Mouse (Mus musculus) MEL-GATA-1-ER (cell line): ENCODE data around the gene P2ry2.
A peak's percentile ranks its signal among the peaks of the same experiment; 100 is the strongest.

ENCODE experiments used
- DNase-seq: peaks from one replicate; pipeline ENCODE4 v3.0.0-alpha.2; 2012; ENCODE audit warnings: low read depth; ENCODE audit errors: extremely low read depth

The P2ry2 gene

DNA sequence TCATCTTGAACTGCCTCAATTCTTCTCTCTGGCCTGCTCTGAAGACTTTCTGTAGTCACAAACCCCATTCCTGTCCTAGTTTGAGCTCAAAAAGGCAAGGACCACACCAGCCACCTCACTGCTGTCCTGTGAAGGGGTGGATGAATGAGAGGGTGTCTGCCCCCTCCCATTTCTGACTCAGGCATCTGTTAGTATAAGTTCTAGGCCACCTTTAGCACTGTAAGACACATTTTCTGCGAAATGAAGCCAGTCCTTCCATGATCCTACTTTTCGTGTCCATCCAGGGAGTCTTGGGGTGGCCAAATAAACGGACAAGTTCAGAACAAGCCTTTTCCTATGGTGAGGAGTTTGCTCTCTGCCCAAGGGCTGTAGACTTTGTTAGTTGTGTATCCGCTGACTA lies at the start of gene P2ry2:
TSS of gene P2ry2 (minus strand) at position 326 of the 400 bp plus-strand sequence.
- DNase-seq: no peak

DNA sequence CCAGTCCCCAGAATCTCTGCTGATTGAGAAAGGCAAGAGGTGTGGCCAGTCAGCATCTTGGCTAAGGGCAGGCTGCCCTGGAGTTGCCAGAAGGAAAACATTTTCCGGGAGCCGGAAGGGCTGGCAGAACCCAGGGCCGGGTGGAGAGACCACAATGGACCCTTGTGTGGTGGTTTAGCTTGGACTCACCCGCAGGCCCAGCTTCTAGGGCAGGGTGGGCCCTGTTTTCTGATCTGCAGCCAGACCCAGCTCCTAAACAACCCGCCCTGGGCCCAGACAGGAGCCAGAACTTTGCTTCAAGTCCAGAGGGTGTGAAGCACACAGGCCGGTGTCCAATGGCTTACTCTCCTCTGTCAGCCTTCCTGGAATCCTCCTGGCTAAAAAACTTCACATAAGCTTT lies 49.6 kb upstream of the P2ry2 start:
- DNase-seq: no peak

DNA sequence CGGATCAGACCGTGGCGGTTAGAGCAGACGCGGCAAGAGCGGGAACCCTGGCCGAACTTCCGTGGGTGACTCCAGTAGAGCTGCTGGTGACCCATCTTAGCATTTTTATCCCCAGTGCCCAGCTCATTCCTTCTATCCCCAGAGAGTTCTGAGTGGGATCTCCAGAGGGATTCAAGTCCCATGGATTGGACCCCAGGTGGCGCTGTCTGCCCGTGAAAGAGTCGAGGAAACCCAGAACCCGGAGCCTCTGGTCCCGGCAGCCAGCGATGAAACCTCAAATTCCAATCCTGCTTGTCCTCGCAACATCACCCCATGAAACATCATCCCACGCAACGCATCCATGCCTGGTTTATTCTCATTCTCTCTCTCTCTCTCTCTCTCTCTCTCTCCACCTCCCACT lies 48.7 kb upstream of the P2ry2 start:
- DNase-seq: peak; percentile 28

DNA sequence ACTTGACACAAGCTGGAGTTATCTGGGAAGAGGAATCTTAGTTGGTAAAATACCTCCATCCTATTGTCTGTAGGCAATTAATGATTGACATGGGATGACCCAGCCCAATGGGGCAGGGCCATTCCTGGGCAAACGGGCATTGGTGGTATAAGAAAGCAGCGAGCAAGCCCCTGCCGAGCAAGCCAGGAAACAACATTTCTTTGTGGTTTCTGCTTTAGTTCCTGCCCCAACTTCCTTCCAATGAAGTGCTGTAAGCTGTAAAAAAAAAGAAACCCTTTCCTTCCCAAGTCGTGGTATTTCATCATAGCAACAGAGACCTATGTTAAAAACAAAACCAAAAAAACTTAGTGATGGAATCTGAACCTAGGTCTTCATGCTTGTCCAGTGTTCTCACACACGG lies 47.8 kb upstream of the P2ry2 start:
- DNase-seq: no peak

DNA sequence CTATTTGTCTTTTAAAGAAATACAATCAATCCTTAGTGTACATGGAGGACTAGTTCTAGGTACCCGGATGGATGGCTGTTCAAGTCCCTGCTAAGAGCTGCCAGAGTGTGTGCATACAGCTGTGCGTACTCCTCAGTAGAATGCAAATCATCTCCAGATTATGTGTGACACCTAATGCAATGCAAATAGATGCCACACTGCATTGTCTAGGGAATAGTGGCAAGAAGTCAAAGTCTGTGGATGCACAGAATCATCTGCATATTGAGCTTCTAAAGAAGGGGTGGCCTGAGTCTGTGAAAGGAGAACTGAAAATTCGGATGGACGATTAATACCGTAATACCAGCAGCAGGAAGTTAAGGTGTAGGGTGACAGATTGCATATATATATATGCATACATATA lies 46.5 kb upstream of the P2ry2 start:
- no peak for DNase-seq

DNA sequence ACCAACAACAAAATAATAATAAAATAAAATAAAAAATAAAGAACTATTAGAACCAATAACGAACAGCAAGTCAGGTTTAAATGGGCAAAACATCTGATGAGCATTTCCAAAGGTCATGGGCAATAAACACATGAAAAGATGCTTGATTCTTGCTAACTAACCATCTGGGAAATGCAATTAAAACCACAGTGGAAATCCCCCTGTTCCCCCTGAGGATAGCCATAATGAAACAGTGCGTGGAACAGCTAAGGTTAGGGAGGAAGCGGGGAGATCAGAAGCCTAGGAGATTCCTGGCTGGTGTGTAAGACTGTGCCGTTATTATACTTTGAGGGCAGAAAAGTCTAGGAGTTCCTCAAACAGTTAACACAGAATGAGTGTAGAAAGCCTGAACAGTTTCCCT lies 44.6 kb upstream of the P2ry2 start:
- DNase-seq: no peak

DNA sequence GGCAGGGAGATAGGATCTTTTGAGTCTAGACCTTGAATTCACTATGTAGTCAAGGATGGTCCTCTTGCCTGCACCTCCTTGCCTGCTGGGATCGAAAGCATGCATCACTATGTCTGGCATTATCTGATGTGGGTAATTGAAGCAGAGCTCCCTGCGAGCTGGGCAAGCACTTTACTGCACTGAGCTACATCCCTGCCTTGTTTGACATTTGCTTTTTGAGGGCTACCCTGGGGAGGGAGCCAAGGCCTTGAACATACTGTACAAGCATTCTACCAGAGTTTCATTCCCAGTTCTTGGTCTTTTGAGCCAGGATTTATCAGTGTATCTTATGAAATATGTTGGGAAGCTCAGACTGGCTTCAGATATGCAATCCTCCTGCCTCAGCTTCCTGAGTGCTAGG lies 40.5 kb upstream of the P2ry2 start:
- DNase-seq: no peak

DNA sequence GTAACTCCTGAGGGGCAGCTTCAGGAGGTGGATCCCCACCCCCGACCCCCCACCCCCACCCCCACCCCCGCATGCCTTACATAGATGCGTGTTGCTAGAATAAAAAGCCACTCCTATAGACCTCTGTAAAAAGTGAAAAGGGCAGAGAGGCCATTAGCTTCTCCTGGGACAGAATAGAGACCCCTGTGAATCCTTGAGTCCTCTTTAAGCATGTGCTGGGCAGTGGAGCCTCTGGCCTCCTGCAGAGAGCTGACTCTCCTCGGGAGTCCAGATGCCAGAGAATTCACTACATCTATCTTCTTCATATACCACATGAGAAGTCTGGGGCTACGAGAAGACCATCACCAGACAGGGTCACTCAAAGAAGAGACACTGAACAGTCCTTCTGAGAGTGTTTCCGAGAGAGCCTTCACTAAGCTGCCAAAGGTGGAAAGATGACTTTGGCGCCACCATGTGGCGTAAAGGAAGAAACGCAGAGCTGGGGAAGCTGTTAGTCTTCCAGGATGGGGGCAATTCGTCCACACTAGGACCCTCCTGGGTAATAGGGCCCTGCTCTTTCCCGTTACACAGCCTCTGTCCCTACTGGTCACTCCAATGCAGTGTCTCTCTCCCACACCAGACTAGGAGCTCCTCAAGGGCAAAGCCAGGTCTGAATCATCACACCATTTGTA lies 39.0 kb upstream of the P2ry2 start:
- peak; percentile 47 for DNase-seq

DNA sequence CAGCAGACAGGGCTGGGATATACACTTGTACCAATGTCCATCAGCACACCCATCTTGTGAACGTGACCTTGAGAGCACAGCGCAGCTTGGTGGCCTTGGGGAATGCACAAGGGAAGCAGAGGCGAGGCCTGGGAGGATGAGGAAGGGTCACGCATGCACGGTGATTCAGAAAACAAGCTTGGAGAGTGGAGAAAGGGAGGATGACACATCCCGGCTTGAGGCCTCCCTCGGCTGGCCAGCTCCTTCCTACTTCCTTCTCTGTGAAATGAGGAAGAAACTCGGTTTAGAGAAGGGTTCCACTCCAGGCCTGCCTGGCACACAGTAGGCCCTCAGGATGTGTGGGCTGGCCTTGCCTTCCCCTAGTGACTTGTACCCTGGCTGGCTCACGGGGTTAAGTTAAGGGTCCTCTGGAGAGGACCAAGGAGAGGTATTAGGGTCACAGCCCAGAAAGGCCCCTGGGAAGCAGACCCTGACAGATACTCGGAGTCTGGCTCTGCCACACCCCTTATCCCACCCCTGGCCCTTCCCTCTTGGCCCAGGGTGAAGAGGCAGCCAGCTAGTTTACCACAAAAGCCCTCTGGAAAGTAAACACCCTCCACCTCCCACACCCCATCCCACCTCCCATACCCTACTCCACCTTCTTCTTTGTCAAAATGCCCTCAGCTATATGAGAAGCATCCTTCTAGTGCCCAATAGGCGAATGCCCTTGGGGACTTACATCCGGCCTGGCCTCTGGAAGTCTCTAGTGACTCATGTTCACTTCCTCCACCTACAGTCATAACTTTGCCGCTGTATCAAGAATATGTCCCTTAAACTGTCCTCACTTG lies 38.3 kb upstream of the P2ry2 start:
- DNase-seq: peak; percentile 23

DNA sequence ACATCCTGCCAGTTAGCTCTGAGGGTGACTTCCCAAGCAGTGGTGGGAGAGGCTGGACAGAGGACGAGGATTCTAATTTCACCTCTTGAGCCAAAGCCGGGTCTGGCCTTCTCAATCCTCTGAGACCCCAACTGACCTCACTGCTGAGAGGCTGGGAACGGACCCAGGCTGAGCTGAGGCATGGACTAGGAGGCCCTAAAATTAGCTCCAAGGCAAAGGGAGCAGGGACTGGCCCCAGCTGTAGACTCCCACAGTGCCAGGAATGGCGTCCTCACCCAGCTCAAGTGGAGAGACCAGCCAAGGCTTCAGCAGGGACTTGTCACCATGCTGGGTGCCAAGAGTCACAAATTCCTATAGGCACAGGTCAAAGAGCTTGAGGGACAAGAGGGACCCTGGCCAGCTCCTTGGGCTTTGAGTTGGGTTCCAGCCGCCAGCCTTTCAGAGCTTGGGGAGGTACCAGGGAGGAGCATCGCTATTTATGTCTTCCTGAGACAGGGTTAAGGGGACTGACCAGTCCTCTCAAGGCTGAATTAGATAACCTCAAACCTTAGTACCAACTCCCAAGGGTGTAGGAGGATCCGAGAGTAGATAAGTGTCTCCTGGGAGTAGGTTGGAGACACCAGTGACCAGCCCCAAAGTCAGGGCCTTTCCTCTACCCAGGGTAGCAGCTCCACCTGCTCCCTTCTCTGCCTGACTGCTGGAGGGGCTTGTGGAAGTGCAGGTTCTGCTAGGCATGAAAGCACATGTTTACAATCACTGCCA lies 36.8 kb upstream of the P2ry2 start:
- no peak for DNase-seq

DNA sequence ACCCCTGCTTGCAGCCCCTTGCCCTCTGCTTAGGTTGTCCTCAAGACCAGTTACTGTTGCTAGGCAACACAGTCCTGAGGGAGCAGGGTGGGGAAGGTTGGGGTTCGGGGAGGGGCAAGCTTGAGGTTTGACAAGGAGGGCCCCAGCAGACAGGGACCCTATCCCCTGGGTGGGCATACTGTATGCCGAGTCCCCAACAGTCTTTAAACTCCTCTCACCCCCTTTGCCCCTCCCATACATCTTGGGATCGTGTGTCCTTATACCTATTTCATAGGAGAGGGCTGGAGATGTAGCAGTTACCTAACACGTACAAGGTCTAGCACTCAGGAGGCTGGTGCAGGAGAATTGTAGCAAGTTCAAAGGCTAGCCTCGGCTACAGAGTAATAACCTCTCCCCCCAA lies 35.6 kb upstream of the P2ry2 start:
- DNase-seq: no peak

DNA sequence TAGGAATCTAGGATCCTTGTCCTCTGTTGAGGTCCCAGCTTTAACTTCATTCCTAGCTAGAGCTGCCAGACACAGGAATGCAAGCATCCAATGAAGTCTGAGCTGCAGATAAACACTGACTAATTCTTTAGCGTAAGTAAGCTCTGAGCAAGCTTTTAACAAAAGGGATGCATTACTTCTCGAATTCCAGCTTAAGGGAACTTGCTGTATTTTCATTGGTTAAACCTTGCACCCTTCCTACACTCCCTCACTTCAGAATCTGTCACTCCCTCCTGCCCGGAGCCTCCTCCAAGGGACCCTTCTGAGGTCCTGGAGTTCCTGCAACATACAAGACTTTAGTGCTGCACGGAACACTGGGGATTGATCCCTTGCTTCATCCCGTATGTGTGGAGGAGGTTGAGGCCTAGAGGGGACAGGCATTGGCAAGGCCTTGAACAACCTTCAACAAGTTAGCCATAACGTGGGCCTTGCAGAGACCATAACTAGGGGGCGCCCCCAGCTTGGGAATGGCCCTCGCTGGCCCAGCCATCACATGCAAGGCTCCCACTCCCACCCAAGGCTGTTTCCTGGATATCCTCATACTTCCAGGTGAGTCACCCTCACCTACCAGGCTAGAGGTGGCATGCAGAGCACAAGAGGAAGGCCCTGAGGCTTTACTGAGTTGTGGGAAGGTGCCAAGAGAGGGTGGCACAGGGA lies 31.3 kb upstream of the P2ry2 start:
- DNase-seq: no peak

DNA sequence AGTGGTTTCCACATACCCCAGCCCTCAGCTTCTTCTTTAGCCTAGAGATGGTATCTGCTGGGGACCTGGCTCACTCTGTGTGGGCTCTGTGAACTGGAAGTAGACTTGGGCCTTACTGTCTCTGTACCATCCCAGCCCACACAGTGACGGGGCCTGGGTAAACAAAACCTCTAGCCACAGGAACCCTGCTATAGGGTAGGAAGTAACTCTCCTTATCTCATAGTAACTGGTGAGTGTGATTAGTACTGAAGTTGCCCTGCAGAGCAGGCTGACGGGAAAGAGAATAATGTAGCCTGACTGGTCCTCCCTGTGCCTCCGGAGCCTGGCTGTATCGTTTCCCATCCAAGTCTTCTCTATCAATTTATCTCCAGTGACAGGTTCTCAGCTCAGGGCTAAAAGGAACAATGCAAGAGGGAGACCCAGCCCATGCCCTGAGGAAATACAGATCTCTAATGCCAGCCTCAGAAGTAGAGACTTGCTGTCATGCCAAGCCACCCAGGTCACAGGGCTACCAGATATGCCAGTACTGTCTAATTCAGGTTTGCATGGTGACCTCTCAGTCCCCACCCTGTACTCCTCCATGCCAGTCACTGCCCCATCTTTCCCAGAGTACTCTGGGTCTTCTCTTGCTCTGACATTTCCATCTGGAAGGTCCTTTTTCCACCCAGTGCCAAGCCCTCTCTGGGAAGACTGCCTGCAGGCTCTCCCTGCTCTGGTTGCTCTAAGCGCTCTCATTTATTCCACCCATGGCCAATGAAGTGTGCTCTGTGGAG lies 29.5 kb upstream of the P2ry2 start:
- DNase-seq: peak; percentile 68

DNA sequence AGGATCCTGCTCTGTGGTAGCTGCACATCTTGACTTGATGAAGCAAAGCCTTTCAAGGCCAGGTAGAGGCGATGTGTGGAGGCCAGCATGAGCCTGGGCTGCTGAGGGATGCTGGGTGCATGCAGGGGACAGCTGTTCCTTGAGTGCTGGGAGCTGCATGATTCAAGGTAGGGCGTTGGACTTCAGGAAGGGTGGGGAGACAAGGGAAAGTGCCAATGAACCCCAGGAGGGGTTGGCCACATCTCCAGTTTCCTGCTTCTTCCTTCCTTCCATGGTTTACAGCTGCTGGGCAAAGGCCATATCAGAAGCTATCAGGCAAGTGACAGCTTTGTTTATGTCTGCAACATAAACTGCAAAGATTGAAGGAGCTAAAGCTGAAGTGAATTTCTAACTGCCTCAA lies 28.9 kb upstream of the P2ry2 start:
- DNase-seq: no peak

DNA sequence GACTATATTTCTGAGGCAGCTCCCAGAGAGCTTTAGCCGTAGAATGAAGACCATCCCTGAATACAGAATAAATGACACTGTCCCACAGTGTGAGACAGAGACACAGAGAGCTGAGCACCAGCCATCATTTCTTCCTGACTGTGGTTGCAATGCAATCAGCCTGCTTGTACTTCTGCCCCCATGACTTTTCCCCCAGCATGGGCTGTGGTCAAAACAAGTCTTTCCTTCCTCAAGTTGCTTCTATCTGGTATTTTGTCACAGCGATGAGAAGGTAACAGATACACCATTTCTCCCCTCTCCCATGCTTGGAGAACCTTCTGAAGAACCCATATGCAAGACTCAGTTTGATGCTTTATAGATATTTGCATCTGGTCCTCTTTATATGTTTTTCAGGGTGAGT lies 20.7 kb upstream of the P2ry2 start:
- no peak for DNase-seq

DNA sequence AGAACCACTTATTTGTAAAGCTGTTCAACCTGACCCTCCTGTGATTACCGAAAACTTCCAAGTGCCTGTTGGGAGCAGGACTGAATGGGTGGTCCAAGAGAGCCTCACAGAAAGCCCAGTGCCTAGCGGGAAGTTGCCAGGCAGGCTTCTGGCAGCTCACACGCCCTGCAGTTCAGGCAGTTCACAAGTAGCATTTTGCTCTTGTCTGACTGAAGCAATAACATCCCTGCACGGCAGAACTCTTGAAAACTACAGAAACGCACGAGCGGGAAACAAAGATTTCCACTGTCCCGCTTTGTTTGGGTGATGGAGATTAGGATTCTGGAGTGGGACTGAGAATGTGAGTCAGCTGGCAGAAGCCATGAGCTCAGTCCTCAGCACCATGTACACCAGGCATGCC lies 18.6 kb upstream of the P2ry2 start:
- DNase-seq: no peak

DNA sequence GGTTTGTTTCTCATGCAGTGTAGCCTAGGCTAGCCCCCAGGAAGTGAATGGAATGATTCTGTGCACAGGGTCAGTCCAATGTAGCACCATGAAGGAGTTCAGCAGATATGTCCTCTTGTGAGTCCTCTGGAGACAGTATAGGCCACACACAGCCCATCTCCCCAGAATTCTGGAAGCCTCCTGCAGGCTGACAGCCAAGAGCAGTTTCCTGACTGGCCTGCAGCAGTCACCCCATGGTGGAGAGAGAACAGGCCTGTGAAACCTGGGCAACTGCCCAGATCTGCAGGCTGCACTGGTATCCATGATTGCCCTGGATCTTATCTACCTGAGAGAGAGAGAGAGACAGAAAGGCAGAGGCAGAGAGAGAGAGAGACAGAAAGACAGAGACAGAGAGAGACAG lies 18.1 kb upstream of the P2ry2 start:
- no peak for DNase-seq

DNA sequence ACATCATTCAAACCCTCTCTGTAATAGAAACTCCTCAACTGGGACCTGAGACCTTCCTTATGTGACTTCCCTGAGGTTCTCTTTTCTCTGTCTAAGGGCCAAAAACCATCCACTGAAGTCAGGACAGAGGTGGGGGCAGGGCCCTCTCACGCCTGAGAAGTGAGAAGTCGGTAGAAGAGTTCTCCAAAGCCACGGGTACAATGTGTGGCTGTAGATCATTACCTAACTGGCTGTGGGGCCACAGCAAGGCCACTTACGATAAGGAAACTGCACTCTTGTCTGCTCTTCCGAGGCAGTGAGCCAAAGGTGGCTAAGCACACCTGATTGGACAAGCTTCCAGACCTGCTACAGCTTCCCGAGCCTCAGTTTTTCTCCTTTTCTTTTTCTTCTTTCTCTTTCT lies 16.8 kb upstream of the P2ry2 start:
- DNase-seq: no peak

DNA sequence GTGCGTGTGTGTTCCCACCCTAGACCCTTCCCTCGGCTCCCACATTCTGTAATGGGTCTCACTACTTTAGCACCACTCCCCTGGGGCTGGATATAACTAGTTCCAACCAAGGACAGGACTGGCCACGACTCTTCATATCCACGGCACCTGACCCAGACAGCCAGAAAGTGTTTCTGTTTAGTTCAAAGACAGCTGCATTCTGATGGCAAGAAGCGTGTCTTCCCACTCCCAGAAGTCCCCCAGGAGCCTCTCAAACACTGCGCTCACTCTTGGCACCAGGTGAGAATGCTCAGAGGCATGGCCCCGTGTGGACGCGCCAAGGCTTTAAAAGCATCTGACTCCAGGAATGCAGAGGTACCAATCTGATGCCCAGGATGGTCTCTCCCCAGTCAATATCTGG lies 16.3 kb upstream of the P2ry2 start:
- no peak for DNase-seq

DNA sequence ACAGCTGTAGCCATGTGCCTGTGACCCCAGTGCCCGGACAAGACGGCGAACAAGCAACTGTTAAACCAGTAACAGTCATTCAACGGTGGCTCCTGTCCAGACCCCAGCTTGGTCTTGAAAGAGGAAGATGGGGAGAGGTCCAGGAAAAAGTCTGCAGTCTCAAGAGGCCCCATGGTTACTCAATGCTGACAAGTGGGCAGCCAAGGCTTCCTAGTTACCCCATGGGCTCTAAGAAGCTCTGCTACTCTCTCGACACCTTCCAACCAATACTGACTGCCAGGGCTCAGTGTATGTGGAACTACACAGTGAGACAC lies 15.7 kb upstream of the P2ry2 start:
- no peak for DNase-seq
